Mouse (Mus musculus): Measurements from ENCODE around the gene Npcd. TPM values are rescaled to one million over a fixed set of nuclear protein-coding genes. Genes with fewer than 3 reads are reported as not detected.

Gene Npcd
- 0.56 TPM in 1 of 2 replicates, not detected in the other for polyA plus RNA-seq (2014; fragmentation: Nextera tagmentation; extraction: Ambion mirVana)

DNA sequence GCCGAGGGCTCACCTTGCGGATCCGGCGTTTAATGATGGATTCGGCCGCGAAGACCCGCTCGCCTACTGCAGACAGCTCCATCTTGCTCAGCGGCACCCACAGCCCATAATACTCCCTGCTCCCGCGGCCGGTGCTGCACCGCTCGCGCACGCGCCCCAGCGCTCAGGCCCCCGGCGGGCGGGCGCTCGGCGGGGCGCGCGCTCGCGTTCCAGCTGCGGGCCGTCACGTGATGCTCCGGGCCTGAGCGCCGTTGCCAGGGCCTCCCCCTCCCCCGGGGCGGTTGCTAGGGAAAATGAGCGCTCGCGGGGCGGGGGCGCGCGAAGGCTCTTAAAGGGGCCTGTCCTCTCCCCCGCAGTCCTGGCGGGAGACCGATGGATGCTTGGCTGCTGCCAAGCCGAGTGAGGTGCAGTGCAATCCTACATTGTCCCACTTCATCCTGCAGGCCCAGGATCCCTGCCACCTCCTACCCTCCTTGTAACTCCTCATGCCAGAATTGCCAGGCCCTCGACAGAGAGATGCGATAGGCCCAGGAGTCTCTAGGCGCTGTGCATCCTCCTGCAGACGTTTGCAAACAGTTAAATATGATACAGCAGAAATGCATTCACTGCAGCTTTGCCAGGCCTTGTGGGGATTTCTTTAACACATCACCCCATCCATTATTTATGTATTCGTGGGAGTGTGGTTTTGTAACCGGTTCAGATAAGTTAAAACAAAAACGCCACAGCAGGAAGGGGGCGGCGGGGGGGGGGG is at the start of gene Npcd, which contains the start of gene Cbx6:
TSS of gene Npcd (minus strand) at position 108 of the 751 bp plus-strand sequence.
TSS of gene Cbx6 (minus strand) at position 559 of the 751 bp plus-strand sequence.
- peak within 1 kb of the TSS; percentile 81 for H3K27ac ChIP-seq (replicated peaks; ENCODE audit: low read depth, low read length)
- WGBS: 1% methylated on average over 56 of the region's 58 CpGs
- peak within 1 kb of the TSS; percentile 88 for H3K9ac ChIP-seq (replicated peaks; ENCODE audit: low read length)
- peak within 1 kb of the TSS; percentile 78 for H3K4me3 ChIP-seq (ENCODE audit: low read depth, low read length)
- H3K36me3 ChIP-seq (replicated peaks; ENCODE audit: control insufficient read depth, insufficient read depth, low read depth, low read length): no peaks in the 10 kb centered on the region; the same call in 1 of the 2 replicates
- H3K4me2 ChIP-seq (ENCODE audit: low read depth, low read length): peak within 1 kb of the TSS; percentile 97
- DNase-seq (ENCODE audit: low spot score) (peak; percentile 98), ATAC-seq (replicated peaks; ENCODE audit: insufficient number of reproducible peaks, low FRiP score, low TSS enrichment, low read depth) (peak; percentile 87)
- peaks cover 11% of the 10 kb centered on the region for H3K4me1 ChIP-seq (ENCODE audit: control insufficient read depth, insufficient read depth, low read length)
- no peaks in the 10 kb centered on the region for H3K27me3 ChIP-seq (ENCODE audit: control insufficient read depth, insufficient read depth, low read length)
- no peaks in the 10 kb centered on the region for H3K9me3 ChIP-seq (replicated peaks; ENCODE audit: control insufficient read depth, low read length)

DNA sequence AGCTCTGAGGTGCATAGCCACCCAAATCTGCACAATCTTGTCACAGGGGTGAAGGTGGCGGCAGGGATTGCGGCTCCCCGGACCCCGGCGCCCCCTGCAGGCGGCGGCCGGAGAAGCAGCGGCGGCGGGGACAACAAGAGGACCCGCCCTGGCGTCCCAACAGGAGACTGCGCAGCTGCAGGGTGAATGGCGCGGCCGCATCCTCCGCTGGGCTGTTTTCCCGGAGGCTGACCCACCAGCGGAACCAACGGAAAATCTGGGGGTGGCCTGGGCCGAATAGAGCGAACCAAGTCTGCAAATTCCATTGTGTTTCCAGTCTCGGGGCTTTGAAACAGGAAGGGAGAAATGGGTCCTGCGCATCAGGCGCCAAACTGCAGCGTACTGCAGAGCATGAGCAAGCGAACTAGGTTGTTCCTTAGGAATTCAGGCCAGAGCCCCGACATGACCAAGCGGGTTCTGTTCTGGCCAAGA is 49.4 kb upstream of the Npcd start:
- DNase-seq (ENCODE audit: low spot score) (peak; percentile 93), ATAC-seq (replicated peaks; ENCODE audit: insufficient number of reproducible peaks, low FRiP score, low TSS enrichment, low read depth) (peak; percentile 84)
- Histone ChIP-seq H3K9ac (replicated peaks; ENCODE audit: low read length) (peak overlapping the region; percentile 73), H3K27me3 (ENCODE audit: control insufficient read depth, insufficient read depth, low read length) (no peaks in the 10 kb centered on the region), H3K27ac (replicated peaks; ENCODE audit: low read depth, low read length) (peak overlapping the region; percentile 35; the same call in 1 of the 2 replicates), H3K36me3 (replicated peaks; ENCODE audit: control insufficient read depth, insufficient read depth, low read depth, low read length) (no peaks in the 10 kb centered on the region), H3K9me3 (replicated peaks; ENCODE audit: control insufficient read depth, low read length) (no peaks in the 10 kb centered on the region), H3K4me3 (ENCODE audit: low read depth, low read length) (peak overlapping the region; percentile 47), H3K4me1 (ENCODE audit: control insufficient read depth, insufficient read depth, low read length) (no peaks in the 10 kb centered on the region), H3K4me2 (ENCODE audit: low read depth, low read length) (peak overlapping the region; percentile 64)
- WGBS: under 1% methylated on average over 30 of the region's 30 CpGs

DNA sequence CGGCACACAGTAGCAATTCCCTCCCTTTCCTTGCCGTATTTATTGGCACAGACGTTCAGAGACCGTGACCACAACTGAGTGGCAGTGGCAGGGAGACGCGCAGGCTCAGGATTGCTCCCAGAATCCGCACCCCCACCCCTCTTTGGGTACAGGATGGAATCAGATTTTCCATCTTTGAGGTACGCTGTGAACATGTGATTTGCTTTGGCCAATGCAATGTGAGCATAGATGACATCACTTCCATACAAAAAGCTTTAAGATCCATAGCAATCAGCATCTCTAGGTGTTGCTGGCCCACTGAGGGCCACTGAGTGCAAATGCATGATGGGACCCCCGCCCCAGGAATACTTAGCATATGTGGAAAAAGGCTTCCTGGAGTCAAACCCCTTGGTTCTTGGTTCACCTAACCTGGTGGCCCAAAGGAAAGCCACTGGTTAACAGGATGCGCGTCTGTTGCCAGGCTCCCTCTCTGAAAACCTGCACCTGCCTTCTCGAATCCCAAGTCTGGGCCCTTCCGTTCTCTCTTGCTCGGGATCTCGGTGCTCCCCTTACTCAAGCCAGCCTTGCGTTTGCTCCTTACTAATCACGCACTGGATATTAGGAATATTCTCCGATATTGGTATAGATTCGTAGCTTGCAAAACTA is 48.7 kb upstream of the Npcd start:
- H3K9ac ChIP-seq (replicated peaks; ENCODE audit: low read length): peak overlapping the region; percentile 0; the same call in 1 of the 2 replicates

DNA sequence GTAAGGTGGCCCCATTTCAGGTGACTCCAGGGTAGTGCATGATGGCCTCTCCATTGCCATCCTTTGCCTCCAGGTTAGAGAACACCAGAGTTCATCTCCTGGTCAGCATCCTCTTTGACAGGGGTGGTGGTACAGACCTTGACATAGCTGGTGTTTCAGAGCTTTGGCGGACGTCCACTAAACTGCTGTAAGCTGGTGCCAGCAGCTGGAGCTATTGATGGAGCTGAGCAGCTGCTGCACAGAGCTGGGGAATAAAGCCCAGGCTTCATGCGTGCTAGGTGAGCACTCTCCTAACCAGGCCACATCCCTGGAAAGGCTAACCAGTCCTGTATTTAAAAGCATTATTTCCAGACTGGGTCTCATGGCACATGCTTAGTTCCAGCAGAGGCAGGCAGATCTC is 46.4 kb upstream of the Npcd start:
- H3K27ac ChIP-seq (replicated peaks; ENCODE audit: low read depth, low read length): no peak overlapping the region
- no peak overlapping the region for H3K4me2 ChIP-seq (ENCODE audit: low read depth, low read length)
- H3K4me1 ChIP-seq (ENCODE audit: control insufficient read depth, insufficient read depth, low read length): no peaks in the 10 kb centered on the region
- no peaks in the 10 kb centered on the region for H3K27me3 ChIP-seq (ENCODE audit: control insufficient read depth, insufficient read depth, low read length)
- no peak overlapping the region for H3K4me3 ChIP-seq (ENCODE audit: low read depth, low read length)
- 81% methylated on average over 3 of the region's 3 CpGs for WGBS
- ATAC-seq (replicated peaks; ENCODE audit: insufficient number of reproducible peaks, low FRiP score, low TSS enrichment, low read depth) (no peak), DNase-seq (ENCODE audit: low spot score) (no peak)
- no peaks in the 10 kb centered on the region for H3K9me3 ChIP-seq (replicated peaks; ENCODE audit: control insufficient read depth, low read length)
- H3K9ac ChIP-seq (replicated peaks; ENCODE audit: low read length): no peak overlapping the region
- H3K36me3 ChIP-seq (replicated peaks; ENCODE audit: control insufficient read depth, insufficient read depth, low read depth, low read length): no peaks in the 10 kb centered on the region

More for the DNA sequence above, 48.7 kb upstream of the Npcd start:
- Histone ChIP-seq H3K4me3 (ENCODE audit: low read depth, low read length) (peak overlapping the region; percentile 47), H3K4me2 (ENCODE audit: low read depth, low read length) (peak overlapping the region; percentile 64), H3K36me3 (replicated peaks; ENCODE audit: control insufficient read depth, insufficient read depth, low read depth, low read length) (no peaks in the 10 kb centered on the region), H3K9me3 (replicated peaks; ENCODE audit: control insufficient read depth, low read length) (no peaks in the 10 kb centered on the region), H3K27ac (replicated peaks; ENCODE audit: low read depth, low read length) (no peak overlapping the region), H3K27me3 (ENCODE audit: control insufficient read depth, insufficient read depth, low read length) (no peaks in the 10 kb centered on the region), H3K4me1 (ENCODE audit: control insufficient read depth, insufficient read depth, low read length) (no peaks in the 10 kb centered on the region)
- DNase-seq (ENCODE audit: low spot score) (no peak), ATAC-seq (replicated peaks; ENCODE audit: insufficient number of reproducible peaks, low FRiP score, low TSS enrichment, low read depth) (no peak)
- 29% methylated on average over 19 of the region's 19 CpGs for WGBS

DNA sequence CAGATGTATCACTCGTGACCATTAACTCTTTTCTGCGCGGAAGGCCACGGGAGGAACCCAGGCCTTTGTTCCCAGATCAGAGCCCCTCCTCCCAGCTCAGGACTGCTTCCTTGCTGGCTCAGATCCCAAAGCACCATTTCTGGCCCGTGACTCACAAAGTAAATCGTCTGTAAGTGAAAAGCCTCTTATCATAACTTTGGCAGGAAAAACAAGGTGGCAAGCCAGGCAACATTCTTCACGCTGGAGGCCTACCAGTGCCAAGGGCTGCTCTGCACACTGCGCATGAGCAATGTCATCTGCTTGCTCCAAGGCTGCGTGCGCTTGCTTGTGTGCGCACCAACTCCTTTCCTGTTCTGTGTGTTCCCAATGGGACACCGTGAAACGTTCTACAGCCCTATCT is 45.3 kb upstream of the Npcd start:
- Histone ChIP-seq H3K4me1 (ENCODE audit: control insufficient read depth, insufficient read depth, low read length) (no peaks in the 10 kb centered on the region), H3K36me3 (replicated peaks; ENCODE audit: control insufficient read depth, insufficient read depth, low read depth, low read length) (no peaks in the 10 kb centered on the region), H3K9ac (replicated peaks; ENCODE audit: low read length) (no peak overlapping the region), H3K4me2 (ENCODE audit: low read depth, low read length) (no peak overlapping the region), H3K27me3 (ENCODE audit: control insufficient read depth, insufficient read depth, low read length) (no peaks in the 10 kb centered on the region), H3K4me3 (ENCODE audit: low read depth, low read length) (no peak overlapping the region), H3K9me3 (replicated peaks; ENCODE audit: control insufficient read depth, low read length) (no peaks in the 10 kb centered on the region), H3K27ac (replicated peaks; ENCODE audit: low read depth, low read length) (no peak overlapping the region)
- ATAC-seq (replicated peaks; ENCODE audit: insufficient number of reproducible peaks, low FRiP score, low TSS enrichment, low read depth) (no peak), DNase-seq (ENCODE audit: low spot score) (no peak)
- 65% methylated on average over 13 of the region's 13 CpGs for WGBS

DNA sequence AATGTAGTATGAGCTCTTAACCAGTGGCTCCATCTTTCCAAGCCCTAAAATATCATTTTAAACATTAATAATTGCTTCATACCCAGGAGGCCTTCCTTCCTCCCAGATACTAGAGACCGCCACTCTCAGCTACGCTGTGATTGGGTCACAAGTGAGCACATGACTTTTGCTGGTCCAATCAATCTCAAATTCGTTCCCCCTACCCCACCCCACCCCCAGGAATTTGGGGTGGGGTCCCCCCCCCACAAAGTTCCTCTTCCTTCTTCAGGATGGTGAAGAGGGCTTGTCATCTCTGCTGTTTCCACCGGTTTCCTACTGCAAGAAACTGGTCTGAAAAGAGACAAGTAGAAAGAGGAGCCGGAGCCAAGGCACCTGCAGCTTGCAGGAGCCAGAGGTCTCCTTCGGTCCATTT is 44.7 kb upstream of the Npcd start:
- Histone ChIP-seq H3K27me3 (ENCODE audit: control insufficient read depth, insufficient read depth, low read length) (no peaks in the 10 kb centered on the region), H3K9me3 (replicated peaks; ENCODE audit: control insufficient read depth, low read length) (no peaks in the 10 kb centered on the region), H3K4me2 (ENCODE audit: low read depth, low read length) (no peak overlapping the region), H3K9ac (replicated peaks; ENCODE audit: low read length) (no peak overlapping the region), H3K4me1 (ENCODE audit: control insufficient read depth, insufficient read depth, low read length) (no peaks in the 10 kb centered on the region), H3K27ac (replicated peaks; ENCODE audit: low read depth, low read length) (no peak overlapping the region), H3K36me3 (replicated peaks; ENCODE audit: control insufficient read depth, insufficient read depth, low read depth, low read length) (no peaks in the 10 kb centered on the region), H3K4me3 (ENCODE audit: low read depth, low read length) (no peak overlapping the region)
- ATAC-seq (replicated peaks; ENCODE audit: insufficient number of reproducible peaks, low FRiP score, low TSS enrichment, low read depth): no peak
- 70% methylated on average over 6 of the region's 6 CpGs for WGBS
- no peak for DNase-seq (ENCODE audit: low spot score)

DNA sequence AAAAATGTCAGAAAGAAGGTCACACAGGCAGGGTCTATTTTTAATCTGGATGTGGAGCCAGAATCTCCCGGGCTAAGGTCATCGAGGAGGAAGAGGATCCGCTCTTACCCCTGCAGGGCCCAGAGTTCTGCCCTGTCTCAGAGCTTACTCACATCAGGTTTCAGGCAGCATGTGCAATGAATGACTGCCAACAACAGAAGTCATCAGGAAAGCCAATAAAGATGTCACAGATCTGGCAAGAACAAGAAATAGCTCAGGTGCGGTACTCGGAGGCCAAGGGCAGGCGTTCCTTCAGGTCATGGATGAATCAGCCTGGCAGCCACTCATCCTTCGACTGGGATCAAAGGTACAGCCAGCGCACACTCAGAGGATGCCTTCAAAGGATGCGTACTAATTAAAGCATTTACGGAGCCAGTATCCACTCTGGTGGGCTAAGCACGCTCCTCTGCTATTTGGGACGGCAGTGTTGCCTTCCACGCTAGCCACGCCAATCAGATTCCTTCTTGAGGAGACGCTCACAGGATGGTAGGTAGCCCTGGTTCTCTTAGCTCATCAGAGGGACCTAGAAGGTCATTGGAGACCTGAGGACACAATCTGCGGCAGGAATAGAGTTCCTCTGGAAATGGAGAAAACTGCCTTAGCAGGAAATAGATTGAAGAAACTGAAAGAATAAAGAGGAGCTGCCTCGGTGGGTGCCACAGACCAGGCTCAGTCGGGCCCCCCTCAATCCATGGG is 41.4 kb upstream of the Npcd start:
- no peaks in the 10 kb centered on the region for H3K4me1 ChIP-seq (ENCODE audit: control insufficient read depth, insufficient read depth, low read length)
- no peak overlapping the region for H3K4me2 ChIP-seq (ENCODE audit: low read depth, low read length)
- H3K9me3 ChIP-seq (replicated peaks; ENCODE audit: control insufficient read depth, low read length): no peaks in the 10 kb centered on the region
- DNase-seq (ENCODE audit: low spot score) (no peak), ATAC-seq (replicated peaks; ENCODE audit: insufficient number of reproducible peaks, low FRiP score, low TSS enrichment, low read depth) (no peak)
- H3K27me3 ChIP-seq (ENCODE audit: control insufficient read depth, insufficient read depth, low read length): no peaks in the 10 kb centered on the region
- H3K36me3 ChIP-seq (replicated peaks; ENCODE audit: control insufficient read depth, insufficient read depth, low read depth, low read length): no peaks in the 10 kb centered on the region
- H3K4me3 ChIP-seq (ENCODE audit: low read depth, low read length): no peak overlapping the region
- H3K9ac ChIP-seq (replicated peaks; ENCODE audit: low read length): no peak overlapping the region
- no peak overlapping the region for H3K27ac ChIP-seq (replicated peaks; ENCODE audit: low read depth, low read length)
- 89% methylated on average over 18 of the region's 18 CpGs for WGBS
